Mouse (Mus musculus) hindbrain, embryonic 14.5 days (tissue): Measurements from ENCODE around the gene Ccdc69. TPM values are rescaled to one million over a fixed set of nuclear protein-coding genes. Genes with fewer than 3 reads are reported as not detected.

Experiments used
- ATAC-seq: fragments of 200-750 bp; cut with Nextera tagmentation; 2 replicates; pipeline ENCODE4 v1.8.0; 2017; ENCODE audit warnings: moderate number of reproducible peaks, mild to moderate bottlenecking, moderate TSS enrichment, moderate library complexity; ENCODE audit not compliant: low FRiP score
- DNase-seq: peaks from one replicate; pipeline ENCODE4 v3.0.0-alpha.2; 2015; ENCODE audit warnings: low spot score
- H3K27ac ChIP-seq: fragments of 300-500 bp; sonication (generic); 2 replicates; pipeline ENCODE4 v1.5.1; 2014; ENCODE audit warnings: mild to moderate bottlenecking, moderate library complexity
- H3K27me3 ChIP-seq: fragments of 300-500 bp; sonication (generic); 2 replicates; pipeline ENCODE4 v1.6.1; 2014; ENCODE audit warnings: mild to moderate bottlenecking, low read length, mixed read lengths; ENCODE audit not compliant: control insufficient read depth, insufficient read depth
- H3K36me3 ChIP-seq: fragments of 300-500 bp; sonication (generic); replicated peaks from 2 replicates; pipeline ENCODE4 v1.6.1; 2014; ENCODE audit not compliant: control insufficient read depth, insufficient read depth
- H3K4me1 ChIP-seq: fragments of 300-500 bp; sonication (generic); replicated peaks from 2 replicates; pipeline ENCODE4 v1.6.1; 2014; ENCODE audit warnings: antibody characterized with exemption, low read length, mixed read lengths; ENCODE audit not compliant: control insufficient read depth, insufficient read depth
- H3K4me2 ChIP-seq: fragments of 300-500 bp; sonication (generic); replicated peaks from 2 replicates; pipeline ENCODE4 v1.6.1; 2014; ENCODE audit warnings: mild to moderate bottlenecking, moderate library complexity
- H3K4me3 ChIP-seq: fragments of 300-500 bp; sonication (generic); replicated peaks from 2 replicates; pipeline ENCODE4 v1.5.1; 2014; ENCODE audit warnings: mild to moderate bottlenecking, low read length
- H3K9ac ChIP-seq: fragments of 300-500 bp; sonication (generic); 2 replicates; pipeline ENCODE4 v1.6.1; 2014
- H3K9me3 ChIP-seq: fragments of 300-500 bp; sonication (generic); 2 replicates; pipeline ENCODE4 v1.6.1; 2016; ENCODE audit warnings: low read length; ENCODE audit not compliant: control insufficient read depth
- WGBS: fragments of 180-500 bp; shearing (Covaris S2); extraction: QIAGEN DNeasy Blood & Tissue Kit; methylation state at CpG from one replicate; pipeline ENCODE4 v1.1.7; 2014; 5-methylcytosine and 5-hydroxymethylcytosine counted together
- polyA plus RNA-seq: library from polyadenylated mRNA; unstranded; fragments of >200 nt; fragmentation: Nextera tagmentation; extraction: Ambion mirVana; gene quantifications from 2 replicates; pipeline ENCODE4 v1.2.1, GENCODE M21; 2014

Gene Ccdc69
- polyA plus RNA-seq, 1 experiment from 2014 or later = 0.36 TPM

- H3K9me3 ChIP-seq = no peaks in the 10 kb centered on the region
- 0 out of 2 replicates have a peak overlapping the region, but pooled peaks have one; percentile 28 for H3K9ac ChIP-seq
- H3K4me2 ChIP-seq = no peak overlapping the region
- ATAC-seq = no peak
- no peak for DNase-seq
- no peaks in the 10 kb centered on the region for H3K27me3 ChIP-seq
- H3K36me3 ChIP-seq = peaks cover 28% of the 10 kb centered on the region
- peaks cover 12% of the 10 kb centered on the region; the same call in 1 of the 2 replicates for H3K4me1 ChIP-seq
- H3K4me3 ChIP-seq = no peak overlapping the region
- no peak overlapping the region for H3K27ac ChIP-seq
- 78% methylated on average over 5 of the region's 5 CpGs for WGBS
Measured at GRCm38 (mm10) chr11:55012551-55013521, 65.1 kb downstream of the Ccdc69 start.

- H3K27ac ChIP-seq = no peak overlapping the region
- no peak for DNase-seq
- H3K27me3 ChIP-seq = no peaks in the 10 kb centered on the region
- H3K9me3 ChIP-seq = no peaks in the 10 kb centered on the region
- H3K4me3 ChIP-seq = no peak overlapping the region
- WGBS = 83% methylated on average over 3 of the region's 3 CpGs
- H3K4me2 ChIP-seq = no peak overlapping the region
- H3K4me1 ChIP-seq = peaks cover 12% of the 10 kb centered on the region; the same call in 1 of the 2 replicates
- ATAC-seq = no peak
- H3K36me3 ChIP-seq = peaks cover 28% of the 10 kb centered on the region
- H3K9ac ChIP-seq = no peak overlapping the region
Measured at GRCm38 (mm10) chr11:55011440-55011839, 66.5 kb downstream of the Ccdc69 start.

GRCm38 (mm10) chr11:55008230-55008629 lies 69.7 kb downstream of the Ccdc69 start:
- Histone ChIP-seq H3K4me2 (no peak overlapping the region), H3K27ac (no peak overlapping the region), H3K4me3 (no peak overlapping the region), H3K9ac (no peak overlapping the region), H3K27me3 (no peaks in the 10 kb centered on the region), H3K9me3 (no peaks in the 10 kb centered on the region), H3K36me3 (peaks cover 28% of the 10 kb centered on the region), H3K4me1 (no peaks in the 10 kb centered on the region)
- ATAC-seq (no peak), DNase-seq (no peak)
- WGBS = 88% methylated on average over 6 of the region's 6 CpGs

GRCm38 (mm10) chr11:55005684-55006083 lies 72.2 kb downstream of the Ccdc69 start:
- peaks cover 24% of the 10 kb centered on the region for H3K36me3 ChIP-seq
- DNase-seq = no peak
- WGBS = 86% methylated on average over 5 of the region's 5 CpGs
- no peak overlapping the region for H3K4me2 ChIP-seq
- H3K9me3 ChIP-seq = no peaks in the 10 kb centered on the region; the same call in 1 of the 2 replicates
- no peaks in the 10 kb centered on the region for H3K27me3 ChIP-seq
- H3K27ac ChIP-seq = no peak overlapping the region
- H3K9ac ChIP-seq = no peak overlapping the region
- no peak overlapping the region for H3K4me3 ChIP-seq
- no peaks in the 10 kb centered on the region for H3K4me1 ChIP-seq
- ATAC-seq = no peak

GRCm38 (mm10) chr11:55004970-55005502 lies 72.9 kb downstream of the Ccdc69 start:
- 82% methylated on average over 7 of the region's 7 CpGs for WGBS
- Histone ChIP-seq H3K27me3 (no peaks in the 10 kb centered on the region), H3K4me3 (no peak overlapping the region), H3K36me3 (peaks cover 19% of the 10 kb centered on the region), H3K27ac (no peak overlapping the region), H3K9me3 (no peaks in the 10 kb centered on the region; the same call in 1 of the 2 replicates), H3K4me1 (no peaks in the 10 kb centered on the region), H3K9ac (no peak overlapping the region), H3K4me2 (no peak overlapping the region)
- ATAC-seq = no peak
- DNase-seq = no peak

Other genes with a start within 250 kb of the Ccdc69 start
- gene Lyrm7, start 217.2 kb downstream of the Ccdc69 start, polyA plus RNA-seq = 11.8 and 12.6 TPM in 2 replicates
- 791 and 878 TPM in 2 replicates for gene Hint1, start 211.7 kb downstream of the Ccdc69 start, polyA plus RNA-seq
- 67.6 and 73.6 TPM in 2 replicates for gene Gpx3, start 175.7 kb downstream of the Ccdc69 start, polyA plus RNA-seq
- gene Tnip1, start 115.2 kb downstream of the Ccdc69 start, polyA plus RNA-seq = 15.8 and 17.0 TPM in 2 replicates
- gene Anxa6, start 44.7 kb downstream of the Ccdc69 start, polyA plus RNA-seq = 68.9 and 71.4 TPM in 2 replicates
- 32.9 and 35.8 TPM in 2 replicates for gene Gm2a, start 20.0 kb upstream of the Ccdc69 start, polyA plus RNA-seq
- not detected in 2 replicates for gene Slc36a3, start 73.6 kb upstream of the Ccdc69 start, polyA plus RNA-seq
- gene Slc36a2, start 106.9 kb upstream of the Ccdc69 start, polyA plus RNA-seq = 0.70 and 0.99 TPM in 2 replicates
- gene Slc36a1, start 126.2 kb upstream of the Ccdc69 start, polyA plus RNA-seq = 4.8 and 5.2 TPM in 2 replicates